Mouse (Mus musculus) heart, embryonic 12.5 days (tissue): ENCODE data around the gene Gpr12. TPM values are rescaled to one million over a fixed set of nuclear protein-coding genes. Genes with fewer than 3 reads are reported as not detected.
"Not testable (repeated sequence)": the region's sequence is repeated elsewhere in the genome, so short reads cannot be mapped to it uniquely, and the experiment has no call there.

ENCODE experiments used
- ATAC-seq: fragments of 200-750 bp; cut with Nextera tagmentation; 2 replicates; pipeline ENCODE4 v1.8.0; 2017; ENCODE audit warnings: moderate TSS enrichment, moderate library complexity; ENCODE audit not compliant: insufficient number of reproducible peaks, low FRiP score
- H3K27ac ChIP-seq: fragments of 300-500 bp; sonication (generic); 2 replicates; pipeline ENCODE4 v1.5.1; 2016; ENCODE audit warnings: mild to moderate bottlenecking, moderate library complexity; ENCODE audit not compliant: poor library complexity, severe bottlenecking
- H3K27me3 ChIP-seq: fragments of 300-500 bp; sonication (generic); replicated peaks from 2 replicates; pipeline ENCODE4 v1.6.1; 2016; ENCODE audit warnings: mild to moderate bottlenecking, moderate library complexity
- H3K36me3 ChIP-seq: fragments of 300-500 bp; sonication (generic); 2 replicates; pipeline ENCODE4 v1.6.1; 2016; ENCODE audit warnings: mild to moderate bottlenecking, moderate library complexity
- H3K4me1 ChIP-seq: fragments of 300-500 bp; sonication (generic); replicated peaks from 2 replicates; pipeline ENCODE4 v1.6.1; 2016; ENCODE audit warnings: mild to moderate bottlenecking
- H3K4me2 ChIP-seq: fragments of 300-500 bp; sonication (generic); 2 replicates; pipeline ENCODE4 v1.6.1; 2016; ENCODE audit warnings: mild to moderate bottlenecking, moderate library complexity
- H3K4me3 ChIP-seq: fragments of 300-500 bp; sonication (generic); 2 replicates; pipeline ENCODE4 v1.5.1; 2016; ENCODE audit warnings: mild to moderate bottlenecking
- H3K9ac ChIP-seq: fragments of 300-500 bp; sonication (generic); 2 replicates; pipeline ENCODE4 v1.6.1; 2016; ENCODE audit warnings: mild to moderate bottlenecking, moderate library complexity
- H3K9me3 ChIP-seq: fragments of 300-500 bp; sonication (generic); replicated peaks from 2 replicates; pipeline ENCODE4 v1.6.1; 2016; ENCODE audit warnings: mild to moderate bottlenecking, moderate library complexity
- WGBS: fragments of 180-500 bp; shearing (Covaris S2); methylation state at CpG from one replicate; pipeline ENCODE4 v1.1.7; 2016; 5-methylcytosine and 5-hydroxymethylcytosine counted together
- polyA plus RNA-seq: library from polyadenylated mRNA; unstranded; fragments of >200 nt; fragmentation: Nextera tagmentation; extraction: Ambion mirVana; gene quantifications from 2 replicates; pipeline ENCODE4 v1.2.1, GENCODE M21; 2016

Gene Gpr12
- polyA plus RNA-seq, 1 experiment from 2014 or later: not detected

- peaks cover 9% of the 10 kb centered on the region for H3K4me1 ChIP-seq
- peak overlapping the region; percentile 52 for H3K4me3 ChIP-seq
- H3K9me3 ChIP-seq: no peaks in the 10 kb centered on the region
- H3K27me3 ChIP-seq: peaks cover 74% of the 10 kb centered on the region
- no peak overlapping the region for H3K9ac ChIP-seq
- no peak for ATAC-seq
- no peak overlapping the region for H3K27ac ChIP-seq
- no peaks in the 10 kb centered on the region for H3K36me3 ChIP-seq
- H3K4me2 ChIP-seq: peak overlapping the region; percentile 87
- 16% methylated on average over 10 of the region's 10 CpGs for WGBS
These were observed 240 bp upstream of the Gpr12 start for GRCm38 (mm10) chr5:146585307-146585651.

GRCm38 (mm10) chr5:146584156-146584477 is 922 bp downstream of the Gpr12 start:
- H3K4me1 ChIP-seq: peaks cover 9% of the 10 kb centered on the region
- peak overlapping the region; percentile 52 for H3K4me3 ChIP-seq
- H3K4me2 ChIP-seq: peak overlapping the region; percentile 87
- H3K27me3 ChIP-seq: peaks cover 69% of the 10 kb centered on the region
- 10% methylated on average over 10 of the region's 10 CpGs for WGBS
- no peak overlapping the region for H3K9ac ChIP-seq
- no peak overlapping the region for H3K27ac ChIP-seq
- no peaks in the 10 kb centered on the region for H3K36me3 ChIP-seq
- ATAC-seq: no peak
- no peaks in the 10 kb centered on the region for H3K9me3 ChIP-seq

GRCm38 (mm10) chr5:146576668-146577067 is 8.4 kb downstream of the Gpr12 start:
- no peak for ATAC-seq
- Histone ChIP-seq H3K27me3 (peaks cover 12% of the 10 kb centered on the region; the same call in 1 of the 2 replicates), H3K4me1 (no peaks in the 10 kb centered on the region), H3K4me3 (no peak overlapping the region), H3K36me3 (no peaks in the 10 kb centered on the region), H3K27ac (no peak overlapping the region), H3K4me2 (no peak overlapping the region), H3K9ac (no peak overlapping the region), H3K9me3 (no peaks in the 10 kb centered on the region)
- 77% methylated on average over 3 of the region's 3 CpGs for WGBS

GRCm38 (mm10) chr5:146572735-146573042 is 12.3 kb downstream of the Gpr12 start:
- not testable (repeated sequence) for H3K4me3 ChIP-seq, ATAC-seq, H3K9ac ChIP-seq, H3K27me3 ChIP-seq, H3K9me3 ChIP-seq, H3K27ac ChIP-seq, H3K4me2 ChIP-seq, H3K4me1 ChIP-seq, H3K36me3 ChIP-seq
- WGBS: 77% methylated on average over 4 of the region's 4 CpGs

- H3K4me3 ChIP-seq, H3K4me2 ChIP-seq, H3K4me1 ChIP-seq, H3K27ac ChIP-seq, ATAC-seq, H3K36me3 ChIP-seq, H3K9ac ChIP-seq, H3K27me3 ChIP-seq, H3K9me3 ChIP-seq: not testable (repeated sequence)
- WGBS: 65% methylated on average over 6 of the region's 6 CpGs
These were observed 13.0 kb downstream of the Gpr12 start for GRCm38 (mm10) chr5:146571830-146572734.

GRCm38 (mm10) chr5:146570179-146570578 is 14.9 kb downstream of the Gpr12 start:
- ATAC-seq, H3K27me3 ChIP-seq, H3K9me3 ChIP-seq, H3K27ac ChIP-seq, H3K9ac ChIP-seq, H3K4me3 ChIP-seq, H3K36me3 ChIP-seq, H3K4me2 ChIP-seq, H3K4me1 ChIP-seq: not testable (repeated sequence)
- WGBS: 71% methylated on average over 6 of the region's 6 CpGs

- Histone ChIP-seq H3K27ac (no peak overlapping the region), H3K4me1 (no peaks in the 10 kb centered on the region), H3K27me3 (no peaks in the 10 kb centered on the region), H3K9me3 (0 out of 2 replicates have a peak, but pooled peaks cover 2% of the 10 kb centered on the region), H3K36me3 (no peaks in the 10 kb centered on the region), H3K4me3 (no peak overlapping the region), H3K4me2 (no peak overlapping the region), H3K9ac (no peak overlapping the region)
- WGBS: 49% methylated on average over 4 of the region's 4 CpGs
- ATAC-seq: no peak
These were observed 18.0 kb downstream of the Gpr12 start for GRCm38 (mm10) chr5:146567054-146567453.

GRCm38 (mm10) chr5:146564259-146564658 is 20.8 kb downstream of the Gpr12 start:
- no peak overlapping the region for H3K27ac ChIP-seq
- ATAC-seq: no peak
- WGBS: 63% methylated on average over 1 of the region's 1 CpGs

GRCm38 (mm10) chr5:146555836-146556235 is 29.2 kb downstream of the Gpr12 start, which contains the start of gene Gm3415:
Gm3415 (plus strand) TSS chr5:146556136.
- not testable (repeated sequence) for H3K4me2 ChIP-seq, H3K9ac ChIP-seq, H3K27ac ChIP-seq, H3K27me3 ChIP-seq, H3K4me1 ChIP-seq, ATAC-seq, H3K36me3 ChIP-seq, H3K9me3 ChIP-seq, H3K4me3 ChIP-seq
- WGBS: no CpG with 5 or more reads among the region's 3 CpGs

More at GRCm38 (mm10) chr5:146564259-146564658, 20.8 kb downstream of the Gpr12 start:
- Histone ChIP-seq H3K4me3 (no peak overlapping the region), H3K9me3 (0 out of 2 replicates have a peak, but pooled peaks cover 2% of the 10 kb centered on the region), H3K4me2 (no peak overlapping the region), H3K9ac (no peak overlapping the region), H3K36me3 (no peaks in the 10 kb centered on the region), H3K4me1 (no peaks in the 10 kb centered on the region), H3K27me3 (no peaks in the 10 kb centered on the region)

- not testable (repeated sequence) for H3K4me2 ChIP-seq, H3K27me3 ChIP-seq, H3K27ac ChIP-seq, H3K9me3 ChIP-seq, H3K4me1 ChIP-seq, H3K4me3 ChIP-seq, H3K36me3 ChIP-seq, H3K9ac ChIP-seq, ATAC-seq
- 67% methylated on average over 3 of the region's 3 CpGs for WGBS
These were observed 47.7 kb downstream of the Gpr12 start, which contains the start of gene Gm3409 for GRCm38 (mm10) chr5:146537347-146537746. Gm3409 (plus strand) TSS chr5:146537647.
